Mouse (Mus musculus): ENCODE measurements around the gene Cfap126. TPM values are rescaled to one million over a fixed set of nuclear protein-coding genes. Genes with fewer than 3 reads are reported as not detected.

Gene Cfap126
- polyA plus RNA-seq, 1 experiment from 2014 or later: 6.4 TPM

Small RNA genes lying within 50 kb of the gene (microRNA-seq; reads per million reads assigned to microRNA genes)
- gene Gm27552 (not detected), gene Gm27844 (not detected), gene Mir6546 (0.83 reads per million)

Other genes starting within 250 kb of the Cfap126 start
- gene Atf6, start 246.1 kb upstream of the Cfap126 start, polyA plus RNA-seq (2015; fragmentation: Nextera tagmentation; extraction: Ambion mirVana): 7.7 and 8.1 TPM in 2 replicates
- gene Gm26620, start 228.9 kb upstream of the Cfap126 start, polyA plus RNA-seq (2015; fragmentation: Nextera tagmentation; extraction: Ambion mirVana): 0.58 and 1.1 TPM in 2 replicates
- gene Dusp12, start 228.4 kb upstream of the Cfap126 start, polyA plus RNA-seq (2015; fragmentation: Nextera tagmentation; extraction: Ambion mirVana): 32.6 and 39.2 TPM in 2 replicates
- gene Fcrlb, start 201.0 kb upstream of the Cfap126 start, polyA plus RNA-seq (2015; fragmentation: Nextera tagmentation; extraction: Ambion mirVana): 0.22 TPM in 1 of 2 replicates, not detected in the other
- gene Fcrla, start 186.3 kb upstream of the Cfap126 start, polyA plus RNA-seq (2015; fragmentation: Nextera tagmentation; extraction: Ambion mirVana): not detected in 2 replicates
- 0.63 and 1.7 TPM in 2 replicates for gene Fcgr2b, start 137.4 kb upstream of the Cfap126 start, polyA plus RNA-seq (2015; fragmentation: Nextera tagmentation; extraction: Ambion mirVana)
- 0.22 and 0.32 TPM in 2 replicates for gene Fcgr4, start 95.0 kb upstream of the Cfap126 start, polyA plus RNA-seq (2015; fragmentation: Nextera tagmentation; extraction: Ambion mirVana)
- gene Fcgr3, start 49.0 kb upstream of the Cfap126 start, polyA plus RNA-seq (2015; fragmentation: Nextera tagmentation; extraction: Ambion mirVana): 6.7 and 7.6 TPM in 2 replicates
- 206 and 226 TPM in 2 replicates for gene Sdhc, start 36.7 kb downstream of the Cfap126 start, polyA plus RNA-seq (2015; fragmentation: Nextera tagmentation; extraction: Ambion mirVana)
- gene Mpz, start 36.8 kb downstream of the Cfap126 start, polyA plus RNA-seq (2015; fragmentation: Nextera tagmentation; extraction: Ambion mirVana): not detected in 2 replicates
- gene Pcp4l1, start 82.3 kb downstream of the Cfap126 start, polyA plus RNA-seq (2015; fragmentation: Nextera tagmentation; extraction: Ambion mirVana): 7.1 and 7.9 TPM in 2 replicates
- gene Nr1i3, start 100.1 kb downstream of the Cfap126 start, polyA plus RNA-seq (2015; fragmentation: Nextera tagmentation; extraction: Ambion mirVana): 0.29 and 0.48 TPM in 2 replicates
- 47.7 and 54.8 TPM in 2 replicates for gene Tomm40l, start 108.6 kb downstream of the Cfap126 start, polyA plus RNA-seq (2015; fragmentation: Nextera tagmentation; extraction: Ambion mirVana)
- gene Apoa2, start 111.1 kb downstream of the Cfap126 start, polyA plus RNA-seq (2015; fragmentation: Nextera tagmentation; extraction: Ambion mirVana): 1.4 and 2.3 TPM in 2 replicates
- 15.7 and 17.6 TPM in 2 replicates for gene Fcer1g, start 120.4 kb downstream of the Cfap126 start, polyA plus RNA-seq (2015; fragmentation: Nextera tagmentation; extraction: Ambion mirVana)
- gene Adamts4, start 136.5 kb downstream of the Cfap126 start, polyA plus RNA-seq (2015; fragmentation: Nextera tagmentation; extraction: Ambion mirVana): 7.2 and 7.6 TPM in 2 replicates
- gene Ndufs2, start 137.5 kb downstream of the Cfap126 start, polyA plus RNA-seq (2015; fragmentation: Nextera tagmentation; extraction: Ambion mirVana): 212 and 232 TPM in 2 replicates
- gene B4galt3, start 156.4 kb downstream of the Cfap126 start, polyA plus RNA-seq (2015; fragmentation: Nextera tagmentation; extraction: Ambion mirVana): 111 and 114 TPM in 2 replicates
- 47.6 and 49.2 TPM in 2 replicates for gene Ppox, start 167.3 kb downstream of the Cfap126 start, polyA plus RNA-seq (2015; fragmentation: Nextera tagmentation; extraction: Ambion mirVana)
- gene Usp21, start 174.1 kb downstream of the Cfap126 start, polyA plus RNA-seq (2015; fragmentation: Nextera tagmentation; extraction: Ambion mirVana): 126 and 130 TPM in 2 replicates
- 93.5 and 102 TPM in 2 replicates for gene Ufc1, start 181.1 kb downstream of the Cfap126 start, polyA plus RNA-seq (2015; fragmentation: Nextera tagmentation; extraction: Ambion mirVana)
- gene Dedd, start 215.2 kb downstream of the Cfap126 start, polyA plus RNA-seq (2015; fragmentation: Nextera tagmentation; extraction: Ambion mirVana): 55.5 and 61.7 TPM in 2 replicates
- gene Nit1, start 231.7 kb downstream of the Cfap126 start, polyA plus RNA-seq (2015; fragmentation: Nextera tagmentation; extraction: Ambion mirVana): 55.7 and 62.7 TPM in 2 replicates
- gene Pfdn2, start 231.8 kb downstream of the Cfap126 start, polyA plus RNA-seq (2015; fragmentation: Nextera tagmentation; extraction: Ambion mirVana): 118 and 156 TPM in 2 replicates
- gene Klhdc9, start 246.9 kb downstream of the Cfap126 start, polyA plus RNA-seq (2015; fragmentation: Nextera tagmentation; extraction: Ambion mirVana): 2.7 and 3.1 TPM in 2 replicates

Measured in forebrain, embryonic 16.5 days (tissue).